Comparison of ENCODE assay signal across 8 mouse cellular contexts in genomic region chr3:89101459-89101811, GRCm38 (mm10). TPM values are rescaled to one million over a fixed set of nuclear protein-coding genes. Genes with fewer than 3 reads are reported as not detected.
DNase-seq lines count a peak whose midpoint lies in the region; ATAC-seq lines count a peak whose summit lies in the region.
"Had no signal": no experiment of that assay in that cellular context is flagged by ENCODE, and none has a peak within 500 bp of the region (broad histone marks: within the 10 kb centered on the region; RNA-seq: fewer than 3 reads in every experiment).

No protein-coding gene starts in this region.

- peak overlapping the region; percentile 58 for H3K9ac ChIP-seq in lung, embryonic 15.5 days
- H3K9ac ChIP-seq in embryonic facial prominence, embryonic 11.5 days (replicated peaks; ENCODE audit: low read length) = peak overlapping the region; percentile 70
- peak overlapping the region; percentile 65 for H3K9ac ChIP-seq in hindbrain, embryonic 14.5 days

- no peaks in the 10 kb centered on the region for H3K9me3 ChIP-seq in lung, embryonic 15.5 days
- H3K9me3 ChIP-seq in embryonic facial prominence, embryonic 11.5 days (replicated peaks; ENCODE audit: control insufficient read depth, low read length) = no peaks in the 10 kb centered on the region
- H3K9me3 ChIP-seq in hindbrain, embryonic 14.5 days (ENCODE audit: control insufficient read depth, low read length) = no peaks in the 10 kb centered on the region
- no peaks in the 10 kb centered on the region for H3K9me3 ChIP-seq in midbrain, embryonic 10.5 days (replicated peaks)

- H3K4me3 ChIP-seq in lung, embryonic 15.5 days = peak overlapping the region; percentile 64
- H3K4me3 ChIP-seq in embryonic facial prominence, embryonic 11.5 days (ENCODE audit: low read depth, low read length) = peak overlapping the region; percentile 84
- peak overlapping the region; percentile 65 for H3K4me3 ChIP-seq in hindbrain, embryonic 14.5 days (replicated peaks; ENCODE audit: low read length)
- peak overlapping the region; percentile 84 for H3K4me3 ChIP-seq in midbrain, embryonic 10.5 days

- H3K27me3 ChIP-seq in lung, embryonic 15.5 days = no peaks in the 10 kb centered on the region
- no peaks in the 10 kb centered on the region for H3K27me3 ChIP-seq in embryonic facial prominence, embryonic 11.5 days (ENCODE audit: control insufficient read depth, insufficient read depth, low read length)
- H3K27me3 ChIP-seq in hindbrain, embryonic 14.5 days (ENCODE audit: control insufficient read depth, insufficient read depth, low read length) = no peaks in the 10 kb centered on the region
- H3K27me3 ChIP-seq in midbrain, embryonic 10.5 days (ENCODE audit: low read depth, poor library complexity, severe bottlenecking) = no peaks in the 10 kb centered on the region

- peak; percentile 9; the same call in 1 of the 2 replicates for ATAC-seq in lung, embryonic 15.5 days (ENCODE audit: borderline replicate concordance, extremely low read depth, low FRiP score, low TSS enrichment)
- ATAC-seq in embryonic facial prominence, embryonic 11.5 days (replicated peaks; ENCODE audit: insufficient number of reproducible peaks, low FRiP score, low TSS enrichment, low read depth) = peak; percentile 21; the same call in 1 of the 2 replicates
- peak; percentile 36; the same call in 1 of the 2 replicates for ATAC-seq in hindbrain, embryonic 14.5 days (ENCODE audit: low FRiP score)
- ATAC-seq in monocyte, adult 5-6 weeks (replicated peaks; ENCODE audit: insufficient number of reproducible peaks, low FRiP score, low TSS enrichment, poor library complexity, severe bottlenecking) = no peak

- peak overlapping the region; percentile 87 for H3K4me2 ChIP-seq in lung, embryonic 15.5 days
- peak overlapping the region; percentile 91 for H3K4me2 ChIP-seq in embryonic facial prominence, embryonic 11.5 days (ENCODE audit: low read depth, low read length)
- H3K4me2 ChIP-seq in hindbrain, embryonic 14.5 days (replicated peaks) = peak overlapping the region; percentile 80

- peak overlapping the region; percentile 50 for H3K27ac ChIP-seq in lung, embryonic 15.5 days
- peak overlapping the region; percentile 35; the same call in 1 of the 2 replicates for H3K27ac ChIP-seq in embryonic facial prominence, embryonic 11.5 days (replicated peaks; ENCODE audit: low read depth, low read length)
- H3K27ac ChIP-seq in hindbrain, embryonic 14.5 days = peak overlapping the region; percentile 80
- peak overlapping the region; percentile 89 for H3K27ac ChIP-seq in midbrain, embryonic 10.5 days (replicated peaks)

- 0% methylated on average over 19 of the region's 19 CpGs for WGBS in lung, embryonic 15.5 days
- WGBS in embryonic facial prominence, embryonic 11.5 days = under 1% methylated on average over 19 of the region's 19 CpGs
- WGBS in hindbrain, embryonic 14.5 days = 0% methylated on average over 19 of the region's 19 CpGs
- WGBS in midbrain, embryonic 10.5 days = under 1% methylated on average over 19 of the region's 19 CpGs

- H3K36me3 ChIP-seq in lung, embryonic 15.5 days = peaks cover 32% of the 10 kb centered on the region
- H3K36me3 ChIP-seq in embryonic facial prominence, embryonic 11.5 days (replicated peaks; ENCODE audit: control insufficient read depth, insufficient read depth, low read depth, low read length) = no peaks in the 10 kb centered on the region; the same call in 1 of the 2 replicates
- H3K36me3 ChIP-seq in hindbrain, embryonic 14.5 days (replicated peaks; ENCODE audit: control insufficient read depth, insufficient read depth) = peaks cover 39% of the 10 kb centered on the region
- peaks cover 40% of the 10 kb centered on the region for H3K36me3 ChIP-seq in midbrain, embryonic 10.5 days

- no peak for DNase-seq in lung, postnatal 4 days
- DNase-seq in embryonic facial prominence, embryonic 11.5 days (ENCODE audit: low spot score) = no peak
- no peak for DNase-seq in hindbrain, embryonic 14.5 days (ENCODE audit: low spot score)
- no peak for DNase-seq in midbrain, embryonic 10.5 days (ENCODE audit: low spot score)
- DNase-seq in kidney, postnatal 36 days = no peak

- H3K4me1 ChIP-seq in lung, embryonic 15.5 days = peaks cover 25% of the 10 kb centered on the region
- no peaks in the 10 kb centered on the region; the same call in 1 of the 2 replicates for H3K4me1 ChIP-seq in embryonic facial prominence, embryonic 11.5 days (ENCODE audit: control insufficient read depth, insufficient read depth, low read length)
- peaks cover 16% of the 10 kb centered on the region for H3K4me1 ChIP-seq in hindbrain, embryonic 14.5 days (replicated peaks; ENCODE audit: control insufficient read depth, insufficient read depth, low read length)
- peaks cover 41% of the 10 kb centered on the region for H3K4me1 ChIP-seq in midbrain, embryonic 10.5 days

RNA-seq across cellular contexts. Expression of gene Fdps, which starts 0.3 kb away (rescaled TPM):
- polyA plus RNA-seq in lung, embryonic 15.5 days (2015; fragmentation: Nextera tagmentation; extraction: Ambion mirVana) = 166 TPM in 2 replicates
- polyA plus RNA-seq in embryonic facial prominence, embryonic 11.5 days (2014; fragmentation: Nextera tagmentation; extraction: Ambion mirVana) = 299 and 334 TPM in 2 replicates
- polyA plus RNA-seq in hindbrain, embryonic 14.5 days (2014; fragmentation: Nextera tagmentation; extraction: Ambion mirVana) = 416 and 468 TPM in 2 replicates
- 366 and 381 TPM in 2 replicates for polyA plus RNA-seq in midbrain, embryonic 10.5 days (2016; fragmentation: Nextera tagmentation; extraction: Ambion mirVana)
- 37.2 to 55.7 TPM (median 39.0 TPM) in 3 replicates for total RNA-seq in monocyte, adult 5-6 weeks (2017)

RNA-seq across cellular contexts. Expression of gene Gm43738, which starts 0.5 kb away (rescaled TPM):
- 0.17 TPM in 1 of 2 replicates, not detected in the other for polyA plus RNA-seq in lung, embryonic 15.5 days (2015; fragmentation: Nextera tagmentation; extraction: Ambion mirVana)
- polyA plus RNA-seq in embryonic facial prominence, embryonic 11.5 days (2014; fragmentation: Nextera tagmentation; extraction: Ambion mirVana) = not detected in 2 replicates
- polyA plus RNA-seq in hindbrain, embryonic 14.5 days (2014; fragmentation: Nextera tagmentation; extraction: Ambion mirVana) = not detected in 2 replicates
- polyA plus RNA-seq in midbrain, embryonic 10.5 days (2016; fragmentation: Nextera tagmentation; extraction: Ambion mirVana) = not detected in 2 replicates
- not detected in 3 replicates for total RNA-seq in monocyte, adult 5-6 weeks (2017)
- total RNA-seq: neutrophil, adult 5-6 weeks had no signal

RNA-seq across cellular contexts. Expression of gene Rusc1, which starts 8.3 kb away (rescaled TPM):
- polyA plus RNA-seq in lung, embryonic 15.5 days (2015; fragmentation: Nextera tagmentation; extraction: Ambion mirVana) = 16.0 and 16.6 TPM in 2 replicates
- 14.4 and 18.0 TPM in 2 replicates for polyA plus RNA-seq in embryonic facial prominence, embryonic 11.5 days (2014; fragmentation: Nextera tagmentation; extraction: Ambion mirVana)
- 95.7 and 117 TPM in 2 replicates for polyA plus RNA-seq in hindbrain, embryonic 14.5 days (2014; fragmentation: Nextera tagmentation; extraction: Ambion mirVana)
- 18.2 and 26.1 TPM in 2 replicates for polyA plus RNA-seq in midbrain, embryonic 10.5 days (2016; fragmentation: Nextera tagmentation; extraction: Ambion mirVana)
- 15.7 to 30.9 TPM (median 22.4 TPM) in 3 replicates for total RNA-seq in monocyte, adult 5-6 weeks (2017)

RNA-seq across cellular contexts. Expression of gene Pklr, which starts 34.5 kb away (rescaled TPM):
- polyA plus RNA-seq in lung, embryonic 15.5 days (2015; fragmentation: Nextera tagmentation; extraction: Ambion mirVana) = 0.17 and 0.92 TPM in 2 replicates
- polyA plus RNA-seq in embryonic facial prominence, embryonic 11.5 days (2014; fragmentation: Nextera tagmentation; extraction: Ambion mirVana) = 1.5 and 2.0 TPM in 2 replicates
- polyA plus RNA-seq in hindbrain, embryonic 14.5 days (2014; fragmentation: Nextera tagmentation; extraction: Ambion mirVana) = 0.11 TPM in 1 of 2 replicates, not detected in the other
- polyA plus RNA-seq in midbrain, embryonic 10.5 days (2016; fragmentation: Nextera tagmentation; extraction: Ambion mirVana) = 4.1 and 5.9 TPM in 2 replicates
- total RNA-seq in monocyte, adult 5-6 weeks (2017) = not detected in 3 replicates
- total RNA-seq: neutrophil, adult 5-6 weeks had no signal

RNA-seq across cellular contexts. Expression of gene Hcn3, which starts 58.6 kb away (rescaled TPM):
- polyA plus RNA-seq in lung, embryonic 15.5 days (2015; fragmentation: Nextera tagmentation; extraction: Ambion mirVana) = 1.2 and 1.9 TPM in 2 replicates
- 1.2 and 2.4 TPM in 2 replicates for polyA plus RNA-seq in embryonic facial prominence, embryonic 11.5 days (2014; fragmentation: Nextera tagmentation; extraction: Ambion mirVana)
- 29.9 and 36.8 TPM in 2 replicates for polyA plus RNA-seq in hindbrain, embryonic 14.5 days (2014; fragmentation: Nextera tagmentation; extraction: Ambion mirVana)
- polyA plus RNA-seq in midbrain, embryonic 10.5 days (2016; fragmentation: Nextera tagmentation; extraction: Ambion mirVana) = 6.3 and 10.6 TPM in 2 replicates
- total RNA-seq in monocyte, adult 5-6 weeks (2017) = not detected in 3 replicates

Comparison
In these comparisons a context has a peak if more than half of its experiments do, and no peak if none do; other contexts are left out.
1. H3K27ac ChIP-seq: peak in every context shown above with its lines; median percentile 89 in midbrain, embryonic 10.5 days; 80 in hindbrain, embryonic 14.5 days; 50 in lung, embryonic 15.5 days; 35 in embryonic facial prominence, embryonic 11.5 days.